Mouse (Mus musculus) ES-E14 (cell line): ENCODE data around the gene Tcl1b2. TPM values are rescaled to one million over a fixed set of nuclear protein-coding genes. Genes with fewer than 3 reads are reported as not detected.
"Not testable (repeated sequence)": the region's sequence is repeated elsewhere in the genome, so short reads cannot be mapped to it uniquely, and the experiment has no call there.

Experiments
- DNase-seq: peaks from one replicate; pipeline ENCODE4 v3.0.0-alpha.2; 2013; ENCODE audit warnings: low read depth, low spot score
- H3K27ac ChIP-seq: 2 replicates; pipeline ENCODE4 v1.5.1; 2012; ENCODE audit warnings: low read depth, mild to moderate bottlenecking, low read length, moderate library complexity, mixed read lengths; ENCODE audit not compliant: poor library complexity, insufficient read depth, severe bottlenecking
- H3K36me3 ChIP-seq: 2 replicates; pipeline ENCODE4 v1.6.1; 2012; ENCODE audit warnings: mild to moderate bottlenecking, low read length, moderate library complexity, mixed read lengths; ENCODE audit not compliant: control insufficient read depth, poor library complexity, insufficient read depth, severe bottlenecking
- H3K4me1 ChIP-seq, 2 experiments: fragments of 150-350 bp in 1 of 2; sonication (generic) in 1 of 2; 2 replicates each; pipeline ENCODE4 v1.6.1; 2012; ENCODE audit warnings: low read length in 2 of 2, mild to moderate bottlenecking in 1 of 2, mixed read lengths in 1 of 2; ENCODE audit not compliant: control insufficient read depth in 2 of 2, insufficient read depth in 2 of 2, poor library complexity in 1 of 2
- H3K4me3 ChIP-seq, 2 experiments: fragments of 150-350 bp in 1 of 2; sonication (generic) in 1 of 2; 2 replicates each; pipeline ENCODE4 v1.5.1; 2012; ENCODE audit warnings: low read length in 2 of 2, low read depth in 1 of 2, mild to moderate bottlenecking in 1 of 2, mixed read lengths in 1 of 2; ENCODE audit not compliant: insufficient read depth in 1 of 2, poor library complexity in 1 of 2, severe bottlenecking in 1 of 2
- H3K9ac ChIP-seq: 2 replicates; pipeline ENCODE4 v1.6.1; 2012; ENCODE audit warnings: low read depth, mild to moderate bottlenecking, low read length, mixed read lengths; ENCODE audit not compliant: poor library complexity, insufficient read depth, severe bottlenecking
- H3K9me3 ChIP-seq: fragments of 150-350 bp; sonication (generic); 2 replicates; pipeline ENCODE4 v1.6.1; 2012; ENCODE audit warnings: low read depth, mild to moderate bottlenecking, low read length; ENCODE audit not compliant: control insufficient read depth, insufficient read depth
- CHD2 ChIP-seq: IDR thresholded peaks from 2 replicates; pipeline ENCODE4 v1.6.1; 2014; ENCODE audit warnings: mild to moderate bottlenecking, low read depth, low read length, inconsistent platforms
- HCFC1 ChIP-seq: IDR thresholded peaks from 2 replicates; pipeline ENCODE4 v1.6.1; 2012; ENCODE audit warnings: low read length, inconsistent platforms, borderline replicate concordance; ENCODE audit not compliant: insufficient read depth
- MAFK ChIP-seq: IDR thresholded peaks from 2 replicates; pipeline ENCODE4 v1.6.1; 2014; ENCODE audit warnings: mild to moderate bottlenecking, low read depth, low read length, inconsistent platforms; ENCODE audit not compliant: insufficient read depth
- ZC3H11A ChIP-seq: IDR thresholded peaks from 2 replicates; pipeline ENCODE4 v1.6.1; 2012; ENCODE audit warnings: low read depth, mild to moderate bottlenecking, inconsistent platforms, low read length, borderline replicate concordance
- ZNF384 ChIP-seq: IDR thresholded peaks from 2 replicates; pipeline ENCODE4 v1.6.1; 2012; ENCODE audit warnings: low read depth, low read length, inconsistent platforms
- in situ Hi-C, 2 experiments: fragments of 600-800 bp; cut with MboI; formaldehyde crosslinking; loops; one replicate each; pipeline ENCODE4 v1.15.1; 2025; ENCODE audit warnings: low sequenced_read_pairs in 2 of 2, inconsistent platforms in 1 of 2; ENCODE audit not compliant: unreplicated experiment in 2 of 2
- total RNA-seq: library from RNA; depleted of rRNA; stranded (reverse); fragments of 300-350 nt; gene quantifications from 2 replicates; pipeline ENCODE4 v1.2.3, GENCODE M21; 2012

Tcl1b2 gene
- total RNA-seq, 1 experiment, result not detected

DNA sequence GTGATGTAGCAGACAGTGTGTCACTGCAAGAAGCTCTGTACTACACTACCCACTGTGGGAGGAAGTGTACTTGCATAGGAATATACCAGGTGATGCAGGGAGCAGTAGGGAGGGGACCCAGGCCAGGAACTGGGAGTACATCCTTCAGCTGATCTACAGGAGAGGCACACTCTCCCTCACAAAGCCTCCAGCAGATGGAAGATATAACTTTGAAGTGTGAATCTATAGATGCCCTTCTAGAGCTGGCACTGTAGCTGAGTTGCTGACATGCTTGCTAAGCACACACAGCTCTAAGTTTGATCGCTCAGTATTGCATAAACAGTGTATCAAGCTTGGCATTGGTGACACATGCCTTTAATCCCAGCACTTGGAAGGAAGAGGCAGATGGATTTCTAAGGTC lies 8.1 kb upstream of the Tcl1b2 start:
- H3K4me1 ChIP-seq, H3K4me3 ChIP-seq, H3K36me3 ChIP-seq, H3K9me3 ChIP-seq, H3K27ac ChIP-seq, in situ Hi-C loops, DNase-seq, H3K9ac ChIP-seq: not testable (repeated sequence)

GRCm38 (mm10) chr12:105143096-105143495 lies 2.7 kb upstream of the Tcl1b2 start:
- Histone ChIP-seq H3K4me3 (no peak overlapping the region), H3K27ac (no peak overlapping the region), H3K9ac (no peak overlapping the region), H3K9me3 (no peaks in the 10 kb centered on the region), H3K36me3 (no peaks in the 10 kb centered on the region), H3K4me1 (no peaks in the 10 kb centered on the region)
- TF ChIP-seq ZNF384 (no peak), HCFC1 (no peak), ZC3H11A (no peak), CHD2 (no peak), MAFK (no peak)
- DNase-seq, result no peak
- in situ Hi-C loops, result no loop called here

DNA sequence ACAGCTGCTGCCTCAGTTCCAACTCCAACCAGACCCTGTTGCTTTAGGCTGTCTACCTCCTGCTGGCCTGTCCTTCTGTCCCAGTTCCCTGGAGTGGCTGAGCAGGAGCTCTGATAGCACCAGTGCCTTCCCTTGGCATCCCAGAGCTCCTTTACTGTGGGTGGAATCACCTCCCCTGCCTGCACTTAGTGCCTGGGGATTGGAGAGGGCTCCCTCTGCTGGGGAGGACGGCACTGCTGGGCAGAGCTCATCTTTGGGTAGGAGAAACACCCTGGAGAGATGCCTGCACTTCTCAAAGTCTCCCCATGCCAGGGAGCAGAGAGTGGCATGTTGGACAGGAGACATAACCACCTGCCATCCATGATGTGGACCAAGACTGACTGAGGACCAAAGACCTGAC lies 886 bp upstream of the Tcl1b2 start:
- H3K9ac ChIP-seq, H3K36me3 ChIP-seq, H3K27ac ChIP-seq, H3K4me3 ChIP-seq, DNase-seq, H3K4me1 ChIP-seq, in situ Hi-C loops, H3K9me3 ChIP-seq: not testable (repeated sequence)

DNA sequence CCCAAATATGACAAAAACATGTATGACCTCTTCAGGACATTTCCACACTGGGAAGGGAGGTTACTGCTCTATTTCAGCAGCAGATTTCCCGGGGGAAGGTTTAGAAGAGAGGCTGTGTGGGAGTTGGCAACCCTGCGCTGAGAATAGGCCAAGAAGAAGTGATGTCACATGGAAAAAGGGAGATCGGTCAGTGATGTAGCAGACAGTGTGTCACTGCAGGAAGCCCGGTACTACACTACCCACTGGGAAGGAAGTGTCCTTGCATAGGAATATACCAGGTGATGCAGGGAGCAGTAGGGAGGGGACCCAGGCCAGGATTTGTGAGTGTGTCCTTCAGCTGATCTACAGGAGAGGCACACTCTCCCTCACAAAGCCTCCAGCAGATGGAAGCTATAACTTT lies 9.5 kb downstream of the Tcl1b2 start:
- DNase-seq, H3K4me1 ChIP-seq, H3K27ac ChIP-seq, H3K4me3 ChIP-seq, H3K9me3 ChIP-seq, in situ Hi-C loops, H3K36me3 ChIP-seq, H3K9ac ChIP-seq: not testable (repeated sequence)

- in situ Hi-C loops, result no loop called here
- H3K4me1 ChIP-seq, result no peaks in the 10 kb centered on the region
- no peak overlapping the region for H3K9ac ChIP-seq
- DNase-seq, result no peak
- no peaks in the 10 kb centered on the region for H3K36me3 ChIP-seq
- H3K27ac ChIP-seq, result no peak overlapping the region
- no peaks in the 10 kb centered on the region for H3K9me3 ChIP-seq
- H3K4me3 ChIP-seq, result no peak overlapping the region
- TF ChIP-seq CHD2, result no peak
- no peak for TF ChIP-seq MAFK
- TF ChIP-seq ZNF384, result no peak
These were observed 13.0 kb downstream of the Tcl1b2 start for GRCm38 (mm10) chr12:105158842-105159241.
